Mouse (Mus musculus): ENCODE measurements around the gene A930004D18Rik. TPM values are rescaled to one million over a fixed set of nuclear protein-coding genes. Genes with fewer than 3 reads are reported as not detected.

Gene A930004D18Rik
- polyA plus RNA-seq, 1 experiment = 0.76 TPM

- TF ChIP-seq GATA1 (IDR thresholded peaks at IDR 0.05; ENCODE audit: low read length) = no peak
These were observed 18.6 kb upstream of the A930004D18Rik start for GRCm38 (mm10) chr2:18055929-18056785.

GRCm38 (mm10) chr2:18055016-18055928 lies 17.7 kb upstream of the A930004D18Rik start, which contains the start of gene Mllt10:
Gene Mllt10, plus strand, starts transcription at chr2:18055237.
- no peak for TF ChIP-seq GATA1 (IDR thresholded peaks at IDR 0.05; ENCODE audit: low read length)

- no peak for TF ChIP-seq GATA1 (IDR thresholded peaks at IDR 0.05; ENCODE audit: low read length)
These were observed 16.5 kb upstream of the A930004D18Rik start for GRCm38 (mm10) chr2:18053951-18054530.

GRCm38 (mm10) chr2:18053243-18053950 lies 15.9 kb upstream of the A930004D18Rik start:
- no peak for TF ChIP-seq GATA1 (IDR thresholded peaks at IDR 0.05; ENCODE audit: low read length)

- no peak for TF ChIP-seq GATA1 (IDR thresholded peaks at IDR 0.05; ENCODE audit: low read length)
These were observed 15.0 kb upstream of the A930004D18Rik start for GRCm38 (mm10) chr2:18052581-18052980.

GRCm38 (mm10) chr2:18051831-18052170 lies 14.3 kb upstream of the A930004D18Rik start:
- no peak for TF ChIP-seq GATA1 (IDR thresholded peaks at IDR 0.05; ENCODE audit: low read length)

- TF ChIP-seq GATA1 (IDR thresholded peaks at IDR 0.05; ENCODE audit: low read length) = no peak
These were observed 13.7 kb upstream of the A930004D18Rik start for GRCm38 (mm10) chr2:18051026-18051830.

GRCm38 (mm10) chr2:18050541-18050985 lies 13.0 kb upstream of the A930004D18Rik start:
- no peak for TF ChIP-seq GATA1 (IDR thresholded peaks at IDR 0.05; ENCODE audit: low read length)

GRCm38 (mm10) chr2:18050018-18050417 lies 12.5 kb upstream of the A930004D18Rik start:
- no peak for TF ChIP-seq GATA1 (IDR thresholded peaks at IDR 0.05; ENCODE audit: low read length)

- no peak for TF ChIP-seq GATA1 (IDR thresholded peaks at IDR 0.05; ENCODE audit: low read length)
These were observed 11.8 kb upstream of the A930004D18Rik start for GRCm38 (mm10) chr2:18049279-18049821.

GRCm38 (mm10) chr2:18048453-18049075 lies 11.0 kb upstream of the A930004D18Rik start, which contains the start of gene Skida1:
Gene Skida1, minus strand, starts transcription at chr2:18049051.
- no peak for TF ChIP-seq GATA1 (IDR thresholded peaks at IDR 0.05; ENCODE audit: low read length)

- TF ChIP-seq GATA1 (IDR thresholded peaks at IDR 0.05; ENCODE audit: low read length) = no peak
These were observed 10.3 kb upstream of the A930004D18Rik start for GRCm38 (mm10) chr2:18047646-18048452.

All from G1E-ER4 (cell line).